Mouse (Mus musculus) CH12F3 (cell line): ENCODE results near the gene Chaf1a.

ENCODE experiments used
- in situ Hi-C: fragments of 300-500 bp; cut with MboI; formaldehyde crosslinking; loops from 2 replicates; pipeline ENCODE4 v1.14.3; 2020; ENCODE audit warnings: low sequenced_read_pairs

Gene Chaf1a

GRCm38 (mm10) chr17:56110571-56110970, 70.3 kb downstream of the Chaf1a start:
- in situ Hi-C loops, result no loop called here

GRCm38 (mm10) chr17:56111021-56111420, 70.8 kb downstream of the Chaf1a start:
- in situ Hi-C loops, result no loop called here

- in situ Hi-C loops, result no loop called here
Measured at GRCm38 (mm10) chr17:56111864-56112263, 71.6 kb downstream of the Chaf1a start.

GRCm38 (mm10) chr17:56112743-56113142, 72.5 kb downstream of the Chaf1a start:
- in situ Hi-C loops, result no loop called here

GRCm38 (mm10) chr17:56116193-56116592, 76.0 kb downstream of the Chaf1a start:
- in situ Hi-C loops, result no loop called here

- in situ Hi-C loops, result no loop called here
Measured at GRCm38 (mm10) chr17:56117251-56117710, 77.0 kb downstream of the Chaf1a start, which contains the start of gene Plin5. Plin5 (minus strand) TSS chr17:56117596.

GRCm38 (mm10) chr17:56119431-56119830, 79.2 kb downstream of the Chaf1a start:
- in situ Hi-C loops, result no loop called here

GRCm38 (mm10) chr17:56119981-56120880, 80.0 kb downstream of the Chaf1a start:
- in situ Hi-C loops, result no loop called here

- in situ Hi-C loops, result no loop called here
Measured at GRCm38 (mm10) chr17:56121826-56122225, 81.6 kb downstream of the Chaf1a start, which contains the start of gene Lrg1. Lrg1 (minus strand) TSS chr17:56122001.
